Mouse (Mus musculus) heart, postnatal 0 days (tissue): ENCODE measurements at regions not wholly inside any gene's neighbourhood (a gene's known extent, or its start where the extent isn't known, plus 50 kb on each side); places are given as distances from the start of the nearest gene placed in this dataset.

ENCODE experiments used
- ATAC-seq: fragments of 200-750 bp; cut with Nextera tagmentation; 2 replicates; pipeline ENCODE4 v1.8.0; 2017; ENCODE audit warnings: low read depth, moderate number of reproducible peaks, moderate library complexity; ENCODE audit not compliant: insufficient read depth
- DNase-seq: peaks from one replicate; pipeline ENCODE4 v3.0.0-alpha.2; 2016; ENCODE audit warnings: low spot score
- H3K27ac ChIP-seq: fragments of 300-500 bp; sonication (generic); 2 replicates; pipeline ENCODE4 v1.5.1; 2014; ENCODE audit warnings: low read depth, mild to moderate bottlenecking
- H3K27me3 ChIP-seq: fragments of 300-500 bp; sonication (generic); 2 replicates; pipeline ENCODE4 v1.6.1; 2014; ENCODE audit warnings: low read length, mixed read lengths; ENCODE audit not compliant: control insufficient read depth, insufficient read depth
- H3K36me3 ChIP-seq: fragments of 300-500 bp; sonication (generic); replicated peaks from 2 replicates; pipeline ENCODE4 v1.6.1; 2014; ENCODE audit warnings: low read length, mixed read lengths; ENCODE audit not compliant: control insufficient read depth, insufficient read depth
- H3K4me1 ChIP-seq: fragments of 300-500 bp; sonication (generic); 2 replicates; pipeline ENCODE4 v1.6.1; 2014; ENCODE audit warnings: antibody characterized with exemption; ENCODE audit not compliant: control insufficient read depth, insufficient read depth
- H3K4me2 ChIP-seq: fragments of 300-500 bp; sonication (generic); 2 replicates; pipeline ENCODE4 v1.6.1; 2014; ENCODE audit warnings: low read depth, mild to moderate bottlenecking, low read length, moderate library complexity
- H3K4me3 ChIP-seq: fragments of 300-500 bp; sonication (generic); 2 replicates; pipeline ENCODE4 v1.5.1; 2014; ENCODE audit warnings: low read depth, low read length
- H3K9ac ChIP-seq: fragments of 300-500 bp; sonication (generic); replicated peaks from 2 replicates; pipeline ENCODE4 v1.6.1; 2014; ENCODE audit warnings: low read depth, low read length, mixed read lengths
- H3K9me3 ChIP-seq: fragments of 300-500 bp; sonication (generic); replicated peaks from 2 replicates; pipeline ENCODE4 v1.6.1; 2016; ENCODE audit warnings: low read length; ENCODE audit not compliant: control insufficient read depth
- CTCF ChIP-seq: IDR thresholded peaks from 2 replicates; pipeline ENCODE4 v1.5.1; 2016; ENCODE audit warnings: antibody characterized with exemption, control low read depth, low read depth
- EP300 ChIP-seq: IDR thresholded peaks from 2 replicates; pipeline ENCODE4 v1.6.1; 2016; ENCODE audit warnings: antibody characterized with exemption, low read depth
- WGBS: fragments of 180-500 bp; shearing (Covaris S2); extraction: QIAGEN DNeasy Blood & Tissue Kit; methylation state at CpG from one replicate; pipeline ENCODE4 v1.1.7; 2014; 5-methylcytosine and 5-hydroxymethylcytosine counted together

DNA sequence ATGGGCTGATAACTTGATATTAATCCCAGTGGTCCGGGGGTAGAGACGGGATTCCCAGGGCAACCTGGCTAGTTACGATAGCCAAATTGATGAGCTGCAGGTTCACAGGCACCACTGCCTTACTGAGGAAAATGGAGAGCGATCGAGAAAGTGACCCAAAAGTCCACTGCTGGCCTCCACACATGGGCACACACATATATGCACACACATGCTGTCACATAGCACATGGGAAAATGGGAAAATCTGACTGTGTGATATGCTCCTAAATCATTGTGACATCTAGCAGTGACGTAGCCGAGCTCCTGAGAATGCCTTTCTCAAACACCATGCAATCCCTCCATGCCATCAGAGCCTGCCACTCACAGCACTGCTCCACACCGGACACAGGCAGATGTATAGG lies 83.8 kb upstream of the Cpsf6 start:
- Histone ChIP-seq H3K9ac (no peak overlapping the region), H3K27ac (no peak overlapping the region), H3K4me3 (no peak overlapping the region), H3K9me3 (no peaks in the 10 kb centered on the region), H3K4me1 (no peaks in the 10 kb centered on the region), H3K27me3 (no peaks in the 10 kb centered on the region), H3K36me3 (no peaks in the 10 kb centered on the region), H3K4me2 (no peak overlapping the region)
- TF ChIP-seq EP300: no peak
- no peak for TF ChIP-seq CTCF
- 92% methylated on average over 8 of the region's 8 CpGs for WGBS
- DNase-seq (no peak), ATAC-seq (no peak)

DNA sequence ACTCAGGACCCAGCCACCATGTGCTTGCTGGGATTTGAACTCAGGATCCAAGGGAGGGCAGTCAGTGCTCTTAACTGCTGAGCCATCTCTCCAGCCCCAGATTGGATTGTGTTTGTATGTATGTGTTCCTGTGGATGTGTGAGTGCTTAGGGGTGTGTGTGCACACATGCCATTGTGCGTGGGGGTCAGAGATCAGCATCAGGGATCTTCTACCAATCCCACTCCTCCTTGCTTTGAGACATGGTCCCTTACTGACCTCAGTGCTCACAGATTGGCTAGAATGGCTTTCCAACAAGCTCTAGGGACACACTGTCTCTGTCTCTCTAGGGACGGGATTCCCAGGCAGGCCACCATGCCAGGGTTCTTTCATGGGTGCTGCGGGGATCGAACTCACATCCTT lies 83.1 kb upstream of the Cpsf6 start:
- no peak overlapping the region for H3K27ac ChIP-seq
- H3K36me3 ChIP-seq: no peaks in the 10 kb centered on the region
- TF ChIP-seq CTCF: no peak
- no peak for TF ChIP-seq EP300
- DNase-seq (no peak), ATAC-seq (no peak)
- H3K9me3 ChIP-seq: no peaks in the 10 kb centered on the region
- 95% methylated on average over 4 of the region's 4 CpGs for WGBS
- no peaks in the 10 kb centered on the region for H3K27me3 ChIP-seq
- H3K4me1 ChIP-seq: no peaks in the 10 kb centered on the region
- H3K9ac ChIP-seq: no peak overlapping the region
- no peak overlapping the region for H3K4me2 ChIP-seq
- H3K4me3 ChIP-seq: no peak overlapping the region

GRCm38 (mm10) chr10:117461791-117462516 lies 82.1 kb upstream of the Cpsf6 start:
- no peak overlapping the region for H3K4me3 ChIP-seq
- 34% methylated on average over 11 of the region's 11 CpGs for WGBS
- no peaks in the 10 kb centered on the region for H3K4me1 ChIP-seq
- no peak overlapping the region for H3K27ac ChIP-seq
- TF ChIP-seq CTCF (no peak), EP300 (no peak)
- H3K9ac ChIP-seq: no peak overlapping the region
- no peaks in the 10 kb centered on the region for H3K27me3 ChIP-seq
- no peaks in the 10 kb centered on the region for H3K36me3 ChIP-seq
- no peaks in the 10 kb centered on the region for H3K9me3 ChIP-seq
- DNase-seq (no peak), ATAC-seq (no peak)
- H3K4me2 ChIP-seq: no peak overlapping the region

DNA sequence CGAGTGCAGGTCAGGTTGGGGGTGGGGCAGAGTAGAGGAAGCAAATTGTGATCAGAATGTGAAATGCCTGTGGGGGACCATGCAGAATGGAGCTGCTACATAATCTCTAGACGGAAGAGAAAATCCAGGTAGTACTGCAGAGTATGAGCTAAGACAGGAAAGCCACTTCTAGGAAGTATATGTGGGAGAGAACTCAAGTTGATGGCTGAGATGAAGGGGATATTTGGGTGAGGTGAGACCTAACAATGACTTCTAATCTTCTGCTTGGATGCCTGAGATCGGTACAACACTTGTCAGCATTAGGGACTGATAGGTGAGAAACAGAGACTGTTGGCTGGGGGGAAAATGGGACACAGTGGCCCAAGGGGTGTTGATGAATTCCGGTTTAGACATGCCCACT lies 81.4 kb upstream of the Cpsf6 start:
- H3K4me1 ChIP-seq: no peaks in the 10 kb centered on the region
- TF ChIP-seq CTCF (no peak), EP300 (no peak)
- no peak overlapping the region for H3K27ac ChIP-seq
- no peak for DNase-seq
- no peaks in the 10 kb centered on the region for H3K9me3 ChIP-seq
- no peak for ATAC-seq
- 71% methylated on average over 4 of the region's 4 CpGs for WGBS
- H3K27me3 ChIP-seq: no peaks in the 10 kb centered on the region
- H3K36me3 ChIP-seq: no peaks in the 10 kb centered on the region
- H3K4me3 ChIP-seq: no peak overlapping the region
- H3K9ac ChIP-seq: no peak overlapping the region
- no peak overlapping the region for H3K4me2 ChIP-seq

DNA sequence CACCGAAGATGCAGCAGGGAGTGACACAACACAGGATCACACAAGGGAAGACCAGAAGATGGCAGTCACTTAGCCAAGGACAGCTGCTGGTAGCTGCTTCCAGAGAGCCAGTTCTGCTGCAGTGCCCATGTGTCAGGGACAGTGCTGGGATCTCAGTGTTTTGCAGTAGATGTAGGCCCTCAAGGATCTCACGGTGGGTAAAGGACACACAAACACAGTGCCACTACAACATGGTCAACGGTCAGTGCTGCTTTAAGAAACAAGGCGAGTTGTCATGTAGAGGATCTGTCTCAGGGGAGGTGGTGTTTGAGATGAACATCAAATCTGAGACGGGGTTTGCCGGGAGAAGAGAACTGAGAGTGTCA lies 80.5 kb upstream of the Cpsf6 start:
- Histone ChIP-seq H3K9ac (no peak overlapping the region), H3K9me3 (no peaks in the 10 kb centered on the region), H3K27ac (no peak overlapping the region), H3K27me3 (no peaks in the 10 kb centered on the region), H3K36me3 (no peaks in the 10 kb centered on the region), H3K4me3 (no peak overlapping the region), H3K4me1 (no peaks in the 10 kb centered on the region), H3K4me2 (no peak overlapping the region)
- WGBS: 82% methylated on average over 6 of the region's 6 CpGs
- DNase-seq (no peak), ATAC-seq (no peak)
- TF ChIP-seq CTCF (no peak), EP300 (no peak)

GRCm38 (mm10) chr10:117459651-117460365 lies 80.0 kb upstream of the Cpsf6 start:
- H3K9me3 ChIP-seq: no peaks in the 10 kb centered on the region
- H3K4me3 ChIP-seq: no peak overlapping the region
- H3K27ac ChIP-seq: no peak overlapping the region
- WGBS: 78% methylated on average over 10 of the region's 10 CpGs
- H3K27me3 ChIP-seq: no peaks in the 10 kb centered on the region
- no peak for TF ChIP-seq EP300
- no peak for TF ChIP-seq CTCF
- H3K9ac ChIP-seq: no peak overlapping the region
- no peaks in the 10 kb centered on the region for H3K4me1 ChIP-seq
- DNase-seq (no peak), ATAC-seq (no peak)
- H3K36me3 ChIP-seq: no peaks in the 10 kb centered on the region
- H3K4me2 ChIP-seq: no peak overlapping the region
